Comparison of ENCODE assay signal across 7 mouse cellular contexts in the genomic region with DNA sequence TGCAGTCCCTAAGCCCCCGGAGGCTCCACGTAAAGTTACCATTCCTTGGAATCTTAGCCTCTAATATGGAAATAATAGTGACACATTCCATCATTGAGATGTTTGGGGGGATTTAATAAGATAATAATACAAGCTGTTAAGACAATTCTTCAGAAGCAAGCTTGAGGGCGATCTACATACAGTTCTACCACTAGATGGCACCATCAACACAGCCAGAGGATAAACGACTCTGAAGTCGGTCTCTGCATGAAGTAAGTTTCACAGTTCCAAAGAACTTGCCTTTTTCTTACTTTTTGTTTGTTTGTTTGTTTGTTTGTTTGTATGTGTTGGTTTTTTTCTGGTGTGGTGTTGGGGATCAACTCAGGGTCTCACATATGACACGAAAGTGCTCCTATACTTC. TPM values are rescaled to one million over a fixed set of nuclear protein-coding genes. Genes with fewer than 3 reads are reported as not detected.
DNase-seq lines count a peak whose midpoint lies in the region; ATAC-seq and TF ChIP-seq lines count a peak whose summit lies in the region.

No protein-coding gene starts in this region.

- peak; percentile 82 for TF ChIP-seq CTCF in E14TG2a.4 (conservative IDR thresholded peaks at IDR 0.05; ENCODE audit: low read length)

- no peaks in the 10 kb centered on the region for H3K36me3 ChIP-seq in kidney, embryonic 14.5 days (ENCODE audit: control insufficient read depth, insufficient read depth, low read length)
- H3K36me3 ChIP-seq in E14TG2a.4 (ENCODE audit: insufficient read depth, low read length): no peaks in the 10 kb centered on the region

- no peak overlapping the region for H3K9ac ChIP-seq in kidney, embryonic 14.5 days (ENCODE audit: low read depth, low read length)

- no peak overlapping the region for H3K27ac ChIP-seq in kidney, embryonic 14.5 days (ENCODE audit: low read depth, low read length)

- H3K4me2 ChIP-seq in kidney, embryonic 14.5 days (replicated peaks; ENCODE audit: low read depth, low read length): no peak overlapping the region

- H3K27me3 ChIP-seq in kidney, embryonic 14.5 days (ENCODE audit: control insufficient read depth, insufficient read depth, low read length): no peaks in the 10 kb centered on the region
- H3K27me3 ChIP-seq in E14TG2a.4 (ENCODE audit: insufficient read depth, low read length): no peaks in the 10 kb centered on the region; the same call in 1 of the 2 replicates

- no peak for ATAC-seq in kidney, embryonic 14.5 days (ENCODE audit: low FRiP score, low TSS enrichment)

- H3K4me3 ChIP-seq in kidney, embryonic 14.5 days (ENCODE audit: low read length): no peak overlapping the region
- no peak overlapping the region for H3K4me3 ChIP-seq in E14TG2a.4 (replicated peaks; ENCODE audit: low read length)

- peaks cover 3% of the 10 kb centered on the region for H3K4me1 ChIP-seq in kidney, embryonic 14.5 days (ENCODE audit: control insufficient read depth, insufficient read depth, low read length)
- H3K4me1 ChIP-seq in E14TG2a.4 (replicated peaks; ENCODE audit: low read depth, low read length): peaks cover 4% of the 10 kb centered on the region

- DNase-seq in kidney, postnatal 10 days: peak; percentile 30
- peak; percentile 76 for DNase-seq in R1 (ENCODE audit: low read depth, low spot score)
- peak; percentile 51 for DNase-seq in fibroblast of lung, adult 2 months (ENCODE audit: low read depth)
- DNase-seq in natural killer cell, adult 2 months (ENCODE audit: low spot score in 2 of 2): peak; percentile 6 to 7
- DNase-seq in frontal cortex, postnatal 25 days (ENCODE audit: low spot score in 2 of 2): no peak

- H3K9me3 ChIP-seq in kidney, embryonic 14.5 days (ENCODE audit: control insufficient read depth, low read length): no peaks in the 10 kb centered on the region
- no peaks in the 10 kb centered on the region for H3K9me3 ChIP-seq in E14TG2a.4 (ENCODE audit: low read length)

- 7% methylated on average over 6 of the region's 6 CpGs for WGBS in kidney, embryonic 14.5 days

RNA-seq across cellular contexts. Expression of a gene that starts 10.4 kb away (rescaled TPM):
- 0.16 and 0.20 TPM in 2 replicates for polyA plus RNA-seq in kidney, embryonic 14.5 days (2014; fragmentation: Nextera tagmentation; extraction: Ambion mirVana)

RNA-seq across cellular contexts. Expression of a gene that starts 31.1 kb away (rescaled TPM):
- 47.3 and 50.9 TPM in 2 replicates for polyA plus RNA-seq in kidney, embryonic 14.5 days (2014; fragmentation: Nextera tagmentation; extraction: Ambion mirVana)

RNA-seq across cellular contexts. Expression of a gene that starts 31.7 kb away (rescaled TPM):
- 5.6 TPM in 2 replicates for polyA plus RNA-seq in kidney, embryonic 14.5 days (2014; fragmentation: Nextera tagmentation; extraction: Ambion mirVana)

Comparison
In these comparisons a context has a peak if more than half of its experiments do, and no peak if none do; other contexts are left out.
1. DNase-seq: peak in kidney, postnatal 10 days (single experiment), R1 (single experiment), fibroblast of lung, adult 2 months (single experiment) and natural killer cell, adult 2 months (2 of 2); none in frontal cortex, postnatal 25 days (0 of 2).